Mouse (Mus musculus): ENCODE measurements around the gene Cdon. TPM values are rescaled to one million over a fixed set of nuclear protein-coding genes. Genes with fewer than 3 reads are reported as not detected.

Gene Cdon
- total and polyA plus RNA-seq, 3 experiments, result 6.0 to 10.2 (median 9.7) TPM

DNA sequence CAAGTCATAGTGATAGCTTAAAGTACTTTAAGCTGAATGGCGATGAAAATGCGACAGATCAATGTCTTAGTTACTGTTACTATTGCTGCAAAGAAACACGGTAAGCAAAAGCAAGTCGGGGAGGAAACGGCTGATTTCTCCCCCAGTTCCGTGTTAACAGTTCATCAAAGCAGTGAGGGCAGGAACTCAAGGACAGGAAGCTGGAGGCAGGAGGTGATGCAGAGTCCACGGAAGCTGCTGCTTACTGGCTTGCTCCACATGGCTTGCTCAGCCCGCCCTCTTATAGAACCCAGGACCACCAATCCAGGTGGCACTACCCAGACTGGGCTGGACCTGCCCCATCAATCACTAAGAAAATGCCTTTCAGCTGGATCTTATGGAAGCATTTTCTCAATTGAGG is 38.7 kb downstream of the Cdon start:
- 57% methylated on average over 8 of the region's 8 CpGs for WGBS
- H3K27me3 ChIP-seq (ENCODE audit: control insufficient read depth, insufficient read depth, low read length), result no peaks in the 10 kb centered on the region
- no peaks in the 10 kb centered on the region for H3K4me1 ChIP-seq (ENCODE audit: control insufficient read depth, insufficient read depth, low read length)
- no peak overlapping the region for H3K4me3 ChIP-seq
- H3K27ac ChIP-seq, result no peak overlapping the region
- intact Hi-C loops (cut with DNase I), result no loop called here
- TF ChIP-seq POLR2A (IDR thresholded peaks at IDR 0.05; ENCODE audit: insufficient read depth, low read depth, low read length) (no peak), CTCF (IDR thresholded peaks at IDR 0.05) (no peak), EP300 (IDR thresholded peaks at IDR 0.05; ENCODE audit: insufficient read depth, low read depth, low read length) (no peak)
- H3K9ac ChIP-seq (ENCODE audit: low read depth, low read length), result no peak overlapping the region
- H3K36me3 ChIP-seq (ENCODE audit: control insufficient read depth, insufficient read depth, low read length), result no peaks in the 10 kb centered on the region
- DNase-seq, result no peak
- no peaks in the 10 kb centered on the region for H3K79me2 ChIP-seq (replicated peaks; ENCODE audit: control insufficient read depth, insufficient read depth, low read length)

GRCm38 (mm10) chr9:35467264-35467817 is 46.4 kb downstream of the Cdon start:
- H3K79me2 ChIP-seq (replicated peaks; ENCODE audit: control insufficient read depth, insufficient read depth, low read length), result no peaks in the 10 kb centered on the region
- no peak overlapping the region for H3K27ac ChIP-seq
- no peaks in the 10 kb centered on the region for H3K27me3 ChIP-seq (ENCODE audit: control insufficient read depth, insufficient read depth, low read length)
- no peak overlapping the region for H3K4me3 ChIP-seq
- H3K9ac ChIP-seq (ENCODE audit: low read depth, low read length), result no peak overlapping the region
- no peaks in the 10 kb centered on the region for H3K4me1 ChIP-seq (ENCODE audit: control insufficient read depth, insufficient read depth, low read length)
- WGBS, result 59% methylated on average over 8 of the region's 8 CpGs
- H3K36me3 ChIP-seq (ENCODE audit: control insufficient read depth, insufficient read depth, low read length), result no peaks in the 10 kb centered on the region
- no peak for TF ChIP-seq EP300 (IDR thresholded peaks at IDR 0.05; ENCODE audit: insufficient read depth, low read depth, low read length)
- no peak for TF ChIP-seq CTCF (IDR thresholded peaks at IDR 0.05)
- no peak for TF ChIP-seq POLR2A (IDR thresholded peaks at IDR 0.05; ENCODE audit: insufficient read depth, low read depth, low read length)
- intact Hi-C loops (cut with DNase I), result no loop called here
- peak in 1 of 2 experiments; percentile 12 for DNase-seq

DNA sequence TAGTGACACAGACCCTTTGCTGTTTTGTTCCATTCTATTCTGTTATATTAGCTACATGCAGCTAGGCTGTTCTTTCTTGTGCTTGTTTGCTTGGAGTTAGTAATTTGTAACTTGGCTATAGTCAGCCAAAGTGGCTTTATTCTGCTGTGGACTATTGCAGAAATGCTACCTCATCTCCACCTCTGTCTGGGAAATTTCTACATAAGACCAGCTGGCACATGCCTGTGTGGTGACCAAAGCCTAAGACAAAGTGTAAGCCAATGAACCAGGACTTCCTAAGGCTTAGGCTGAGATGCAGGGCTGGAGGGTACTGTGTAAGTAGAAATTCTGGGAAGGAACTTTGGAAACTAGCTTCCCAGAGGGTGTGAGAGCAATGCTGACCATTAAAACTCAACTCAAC is 48.0 kb downstream of the Cdon start:
- Histone ChIP-seq H3K36me3 (ENCODE audit: control insufficient read depth, insufficient read depth, low read length) (no peaks in the 10 kb centered on the region), H3K4me1 (ENCODE audit: control insufficient read depth, insufficient read depth, low read length) (no peaks in the 10 kb centered on the region), H3K4me3 (no peak overlapping the region), H3K79me2 (replicated peaks; ENCODE audit: control insufficient read depth, insufficient read depth, low read length) (no peaks in the 10 kb centered on the region), H3K27ac (no peak overlapping the region), H3K27me3 (ENCODE audit: control insufficient read depth, insufficient read depth, low read length) (no peaks in the 10 kb centered on the region), H3K9ac (ENCODE audit: low read depth, low read length) (no peak overlapping the region)
- no peak for DNase-seq
- intact Hi-C loops (cut with DNase I), result no loop called here
- no peak for TF ChIP-seq POLR2A (IDR thresholded peaks at IDR 0.05; ENCODE audit: insufficient read depth, low read depth, low read length)
- TF ChIP-seq CTCF (IDR thresholded peaks at IDR 0.05), result no peak
- TF ChIP-seq EP300 (IDR thresholded peaks at IDR 0.05; ENCODE audit: insufficient read depth, low read depth, low read length), result no peak

DNA sequence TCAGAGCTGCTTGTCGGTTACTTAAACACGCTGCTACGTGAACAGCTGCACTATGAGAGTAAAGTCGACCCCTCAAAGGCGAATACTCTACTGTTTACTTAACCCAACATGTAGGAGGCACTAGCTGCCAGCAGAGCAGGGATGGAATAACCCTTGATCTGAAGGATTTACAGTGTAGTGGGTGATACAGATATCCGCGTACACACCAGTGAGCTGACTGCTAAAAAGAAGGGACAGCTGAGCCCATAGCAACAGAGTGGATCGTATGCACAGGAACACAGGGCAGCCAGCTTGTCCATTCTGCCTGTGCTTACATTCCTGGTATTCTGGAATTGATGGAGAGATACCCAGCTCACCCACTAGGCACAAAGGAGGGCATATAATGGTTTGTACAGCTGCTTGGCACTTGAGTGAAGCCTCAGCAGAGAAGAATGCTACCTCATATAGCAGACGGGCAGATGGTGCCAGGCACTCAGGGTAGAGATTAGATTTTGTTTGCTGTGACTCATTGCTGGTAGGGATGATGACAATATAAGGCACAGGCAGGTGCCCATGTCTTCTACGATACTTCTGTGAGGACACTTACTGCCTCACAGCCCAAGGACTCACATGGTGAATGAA is 53.3 kb downstream of the Cdon start:
- H3K4me1 ChIP-seq (ENCODE audit: control insufficient read depth, insufficient read depth, low read length), result no peaks in the 10 kb centered on the region
- DNase-seq, result no peak
- intact Hi-C loops (cut with DNase I), result no loop called here
- no peaks in the 10 kb centered on the region for H3K27me3 ChIP-seq (ENCODE audit: control insufficient read depth, insufficient read depth, low read length)
- H3K9ac ChIP-seq (ENCODE audit: low read depth, low read length), result no peak overlapping the region
- H3K79me2 ChIP-seq (replicated peaks; ENCODE audit: control insufficient read depth, insufficient read depth, low read length), result no peaks in the 10 kb centered on the region
- TF ChIP-seq EP300 (IDR thresholded peaks at IDR 0.05; ENCODE audit: insufficient read depth, low read depth, low read length) (no peak), CTCF (IDR thresholded peaks at IDR 0.05) (no peak), POLR2A (IDR thresholded peaks at IDR 0.05; ENCODE audit: insufficient read depth, low read depth, low read length) (no peak)
- no peaks in the 10 kb centered on the region for H3K36me3 ChIP-seq (ENCODE audit: control insufficient read depth, insufficient read depth, low read length)
- no peak overlapping the region for H3K4me3 ChIP-seq
- WGBS, result 83% methylated on average over 10 of the region's 10 CpGs
- no peak overlapping the region for H3K27ac ChIP-seq

DNA sequence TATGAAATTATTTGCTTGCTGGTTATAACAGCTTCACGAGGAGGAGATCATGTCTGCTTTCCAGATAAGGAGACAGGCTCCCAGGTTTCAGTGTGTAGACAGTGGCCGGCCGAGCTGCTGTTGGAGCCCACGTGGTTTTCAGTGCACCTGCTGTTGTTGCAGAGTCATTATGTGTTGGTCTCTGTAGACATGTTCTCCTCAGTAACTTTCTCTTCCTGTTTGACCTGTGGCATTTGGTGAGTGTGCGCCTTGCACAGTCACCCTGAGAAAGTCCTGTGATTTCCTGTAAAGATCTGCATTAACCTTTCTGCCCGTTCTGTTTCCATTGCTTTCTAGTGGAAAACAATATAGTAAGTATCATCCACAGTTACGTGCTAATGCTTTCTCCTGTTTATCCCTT is 54.5 kb downstream of the Cdon start:
- WGBS, result 84% methylated on average over 7 of the region's 7 CpGs
- no peaks in the 10 kb centered on the region for H3K36me3 ChIP-seq (ENCODE audit: control insufficient read depth, insufficient read depth, low read length)

GRCm38 (mm10) chr9:35479456-35479855 is 58.5 kb downstream of the Cdon start:
- WGBS, result 86% methylated on average over 6 of the region's 6 CpGs

More for the DNA sequence above, 54.5 kb downstream of the Cdon start:
- H3K4me1 ChIP-seq (ENCODE audit: control insufficient read depth, insufficient read depth, low read length), result no peaks in the 10 kb centered on the region
- H3K9ac ChIP-seq (ENCODE audit: low read depth, low read length), result no peak overlapping the region
- TF ChIP-seq EP300 (IDR thresholded peaks at IDR 0.05; ENCODE audit: insufficient read depth, low read depth, low read length), result no peak
- no peak for TF ChIP-seq POLR2A (IDR thresholded peaks at IDR 0.05; ENCODE audit: insufficient read depth, low read depth, low read length)
- TF ChIP-seq CTCF (IDR thresholded peaks at IDR 0.05), result no peak
- no peak for DNase-seq
- no peaks in the 10 kb centered on the region for H3K79me2 ChIP-seq (replicated peaks; ENCODE audit: control insufficient read depth, insufficient read depth, low read length)
- intact Hi-C loops (cut with DNase I), result no loop called here
- H3K4me3 ChIP-seq, result no peak overlapping the region
- H3K27me3 ChIP-seq (ENCODE audit: control insufficient read depth, insufficient read depth, low read length), result no peaks in the 10 kb centered on the region
- no peak overlapping the region for H3K27ac ChIP-seq

More at GRCm38 (mm10) chr9:35479456-35479855, 58.5 kb downstream of the Cdon start:
- H3K27me3 ChIP-seq (ENCODE audit: control insufficient read depth, insufficient read depth, low read length), result no peaks in the 10 kb centered on the region
- H3K9ac ChIP-seq (ENCODE audit: low read depth, low read length), result no peak overlapping the region
- intact Hi-C loops (cut with DNase I), result no loop called here
- no peak for DNase-seq
- no peak for TF ChIP-seq CTCF (IDR thresholded peaks at IDR 0.05)
- TF ChIP-seq EP300 (IDR thresholded peaks at IDR 0.05; ENCODE audit: insufficient read depth, low read depth, low read length), result no peak
- no peak for TF ChIP-seq POLR2A (IDR thresholded peaks at IDR 0.05; ENCODE audit: insufficient read depth, low read depth, low read length)
- no peak overlapping the region for H3K4me3 ChIP-seq
- H3K79me2 ChIP-seq (replicated peaks; ENCODE audit: control insufficient read depth, insufficient read depth, low read length), result no peaks in the 10 kb centered on the region
- no peaks in the 10 kb centered on the region for H3K4me1 ChIP-seq (ENCODE audit: control insufficient read depth, insufficient read depth, low read length)
- H3K36me3 ChIP-seq (ENCODE audit: control insufficient read depth, insufficient read depth, low read length), result no peaks in the 10 kb centered on the region
- no peak overlapping the region for H3K27ac ChIP-seq
